Mouse (Mus musculus): ENCODE measurements around the gene Rtn4ip1. TPM values are rescaled to one million over a fixed set of nuclear protein-coding genes. Genes with fewer than 3 reads are reported as not detected.
A peak's percentile ranks its signal among the peaks of the same experiment; 100 is the strongest.
"Not testable (repeated sequence)": the region's sequence is repeated elsewhere in the genome, so short reads cannot be mapped to it uniquely, and the experiment has no call there.

The Rtn4ip1 gene
- polyA plus RNA-seq, 1 experiment from 2014 or later = 21.0 TPM

DNA sequence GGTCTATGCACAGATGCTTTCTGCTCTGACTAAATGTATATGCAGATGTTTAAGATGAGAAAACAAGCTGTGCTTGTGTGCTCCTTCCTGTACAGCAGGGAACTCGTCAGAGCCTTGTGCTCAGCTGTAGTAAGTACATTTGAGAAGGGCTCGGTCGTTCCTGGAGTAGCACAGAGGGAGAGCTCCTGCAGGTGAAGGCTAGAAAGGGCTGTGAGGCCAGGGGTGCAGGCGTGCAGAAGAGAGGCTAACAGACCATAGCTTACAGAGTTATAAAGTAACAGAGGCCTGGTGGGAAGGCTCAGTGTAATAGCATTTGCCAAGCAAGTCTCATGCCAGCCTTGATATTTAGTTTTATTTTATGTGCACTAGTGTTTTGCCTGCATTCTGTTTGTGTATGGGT is 43.8 kb downstream of the Rtn4ip1 start:
- Histone ChIP-seq H3K27ac (no peak overlapping the region), H3K4me1 (peaks cover 7% of the 10 kb centered on the region; the same call in 1 of the 2 replicates), H3K4me2 (no peak overlapping the region), H3K4me3 (replicated peaks) (no peak overlapping the region), H3K27me3 (no peaks in the 10 kb centered on the region), H3K36me3 (replicated peaks) (0 out of 2 replicates have a peak, but pooled peaks cover 10% of the 10 kb centered on the region), H3K9me3 (no peaks in the 10 kb centered on the region), H3K9ac (no peak overlapping the region)
- no peak for ATAC-seq (ENCODE audit: low FRiP score)
- 94% methylated on average over 4 of the region's 4 CpGs for WGBS

DNA sequence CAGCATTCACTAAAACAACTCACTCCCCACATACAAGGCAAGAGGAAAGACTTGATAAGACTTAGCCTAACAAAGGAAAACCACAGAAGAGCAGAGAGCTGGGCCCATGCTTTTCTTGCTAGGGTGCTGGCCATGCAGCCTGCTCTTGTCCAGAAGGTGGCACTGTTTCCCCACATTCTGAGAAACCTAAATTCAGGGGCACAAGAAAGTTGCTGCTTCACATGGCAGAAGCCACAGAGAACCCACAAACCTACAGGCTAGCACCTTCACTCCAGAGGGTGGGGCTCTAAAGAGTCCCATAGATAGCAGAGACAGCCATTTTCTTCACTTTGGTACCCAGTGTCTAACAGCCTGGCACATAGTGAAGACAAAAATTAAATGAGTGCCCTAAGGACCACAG is 52.3 kb downstream of the Rtn4ip1 start:
- ATAC-seq (ENCODE audit: low FRiP score) = peak; percentile 44; the same call in 1 of the 2 replicates
- H3K4me1 ChIP-seq = no peaks in the 10 kb centered on the region
- no peaks in the 10 kb centered on the region for H3K27me3 ChIP-seq
- H3K9me3 ChIP-seq = no peaks in the 10 kb centered on the region
- H3K27ac ChIP-seq = no peak overlapping the region
- H3K9ac ChIP-seq = no peak overlapping the region
- no peak overlapping the region for H3K4me3 ChIP-seq (replicated peaks)
- H3K4me2 ChIP-seq = no peak overlapping the region
- 0 out of 2 replicates have a peak, but pooled peaks cover 8% of the 10 kb centered on the region for H3K36me3 ChIP-seq (replicated peaks)

- Histone ChIP-seq H3K9ac (no peak overlapping the region), H3K9me3 (no peaks in the 10 kb centered on the region), H3K36me3 (replicated peaks) (no peaks in the 10 kb centered on the region), H3K4me3 (replicated peaks) (no peak overlapping the region), H3K27ac (no peak overlapping the region), H3K27me3 (no peaks in the 10 kb centered on the region), H3K4me2 (no peak overlapping the region), H3K4me1 (no peaks in the 10 kb centered on the region)
- ATAC-seq (ENCODE audit: low FRiP score) = no peak
- whole genome bisulfite sequencing = 70% methylated on average over 2 of the region's 2 CpGs
These were observed 63.3 kb downstream of the Rtn4ip1 start for GRCm38 (mm10) chr10:43964943-43965342.

DNA sequence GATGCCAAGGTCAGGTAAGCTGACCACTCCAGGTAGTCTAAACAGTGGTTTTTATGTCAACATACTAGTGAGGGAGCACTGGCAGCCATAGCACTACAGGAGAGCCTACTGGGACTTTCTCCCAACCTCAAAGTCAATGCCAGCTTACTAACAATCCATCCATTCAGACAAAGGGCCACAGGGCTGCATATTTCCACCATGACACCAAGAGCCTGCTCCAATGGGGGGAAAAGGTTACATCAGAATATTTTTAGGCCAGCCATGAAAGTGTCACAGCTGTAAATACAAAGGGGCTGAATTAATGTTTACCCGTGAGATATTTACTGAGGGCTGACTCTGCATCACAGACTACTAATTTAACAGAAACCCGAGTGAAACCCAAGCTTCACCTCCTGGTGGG is 71.6 kb downstream of the Rtn4ip1 start:
- H3K9me3 ChIP-seq = no peaks in the 10 kb centered on the region
- ATAC-seq (ENCODE audit: low FRiP score) = no peak
- H3K4me1 ChIP-seq = no peaks in the 10 kb centered on the region
- H3K27me3 ChIP-seq = no peaks in the 10 kb centered on the region
- WGBS = 50% methylated on average over 2 of the region's 2 CpGs
- no peak overlapping the region for H3K27ac ChIP-seq
- no peak overlapping the region for H3K9ac ChIP-seq
- no peak overlapping the region for H3K4me2 ChIP-seq
- no peaks in the 10 kb centered on the region for H3K36me3 ChIP-seq (replicated peaks)
- no peak overlapping the region for H3K4me3 ChIP-seq (replicated peaks)

GRCm38 (mm10) chr10:43977353-43977752 is 75.7 kb downstream of the Rtn4ip1 start:
- Histone ChIP-seq H3K27me3 (no peaks in the 10 kb centered on the region), H3K27ac (no peak overlapping the region)

GRCm38 (mm10) chr10:43980080-43980479 is 78.5 kb downstream of the Rtn4ip1 start:
- Histone ChIP-seq H3K36me3 (replicated peaks) (no peaks in the 10 kb centered on the region), H3K4me2 (no peak overlapping the region), H3K9ac (no peak overlapping the region), H3K27me3 (no peaks in the 10 kb centered on the region), H3K4me1 (no peaks in the 10 kb centered on the region), H3K9me3 (no peaks in the 10 kb centered on the region), H3K27ac (no peak overlapping the region), H3K4me3 (replicated peaks) (no peak overlapping the region)
- 81% methylated on average over 1 of the region's 1 CpGs for WGBS
- ATAC-seq (ENCODE audit: low FRiP score) = no peak

More at GRCm38 (mm10) chr10:43977353-43977752, 75.7 kb downstream of the Rtn4ip1 start:
- Histone ChIP-seq H3K4me1 (no peaks in the 10 kb centered on the region), H3K36me3 (replicated peaks) (no peaks in the 10 kb centered on the region), H3K9me3 (no peaks in the 10 kb centered on the region), H3K9ac (no peak overlapping the region), H3K4me2 (no peak overlapping the region), H3K4me3 (replicated peaks) (no peak overlapping the region)
- WGBS = 74% methylated on average over 3 of the region's 3 CpGs
- no peak for ATAC-seq (ENCODE audit: low FRiP score)

GRCm38 (mm10) chr10:43980742-43981141 is 79.1 kb downstream of the Rtn4ip1 start:
- H3K36me3 ChIP-seq (replicated peaks); H3K9ac ChIP-seq; H3K27ac ChIP-seq; ATAC-seq (ENCODE audit: low FRiP score); H3K27me3 ChIP-seq; H3K9me3 ChIP-seq; H3K4me1 ChIP-seq; H3K4me2 ChIP-seq; H3K4me3 ChIP-seq (replicated peaks): not testable (repeated sequence)
- 94% methylated on average over 3 of the region's 3 CpGs for WGBS

GRCm38 (mm10) chr10:43982470-43982869 is 80.9 kb downstream of the Rtn4ip1 start:
- ATAC-seq (ENCODE audit: low FRiP score) = no peak
- no peak overlapping the region for H3K4me3 ChIP-seq (replicated peaks)
- H3K9ac ChIP-seq = no peak overlapping the region
- H3K27ac ChIP-seq = no peak overlapping the region
- H3K4me2 ChIP-seq = no peak overlapping the region
- H3K27me3 ChIP-seq = no peaks in the 10 kb centered on the region
- WGBS = 90% methylated on average over 6 of the region's 6 CpGs
- no peaks in the 10 kb centered on the region for H3K9me3 ChIP-seq
- H3K36me3 ChIP-seq (replicated peaks) = no peaks in the 10 kb centered on the region
- H3K4me1 ChIP-seq = no peaks in the 10 kb centered on the region

DNA sequence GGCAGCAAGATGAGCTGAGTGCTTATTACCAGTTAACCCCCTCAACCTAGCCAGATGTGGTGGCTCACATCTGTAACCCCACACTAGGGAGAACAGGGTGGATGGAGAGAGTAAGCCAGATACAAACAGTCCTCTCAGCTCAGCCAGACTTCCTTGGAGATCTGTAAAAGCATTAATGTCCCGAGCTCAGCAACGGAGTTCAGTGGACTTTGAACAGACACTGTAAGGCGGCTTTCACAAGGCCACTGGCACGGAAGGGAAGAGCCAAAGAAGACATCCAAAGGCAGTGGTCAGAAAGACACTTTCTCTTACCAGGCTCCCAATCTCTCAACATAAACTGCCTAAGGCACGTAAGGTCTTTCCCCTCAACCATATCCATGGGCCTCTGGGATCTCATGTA is 81.6 kb downstream of the Rtn4ip1 start:
- no peak overlapping the region for H3K27ac ChIP-seq
- no peak for ATAC-seq (ENCODE audit: low FRiP score)
- H3K4me2 ChIP-seq = no peak overlapping the region
- H3K36me3 ChIP-seq (replicated peaks) = no peaks in the 10 kb centered on the region
- no peaks in the 10 kb centered on the region for H3K4me1 ChIP-seq
- no peaks in the 10 kb centered on the region for H3K27me3 ChIP-seq
- WGBS = 88% methylated on average over 5 of the region's 5 CpGs
- H3K4me3 ChIP-seq (replicated peaks) = no peak overlapping the region
- no peaks in the 10 kb centered on the region for H3K9me3 ChIP-seq
- no peak overlapping the region for H3K9ac ChIP-seq

DNA sequence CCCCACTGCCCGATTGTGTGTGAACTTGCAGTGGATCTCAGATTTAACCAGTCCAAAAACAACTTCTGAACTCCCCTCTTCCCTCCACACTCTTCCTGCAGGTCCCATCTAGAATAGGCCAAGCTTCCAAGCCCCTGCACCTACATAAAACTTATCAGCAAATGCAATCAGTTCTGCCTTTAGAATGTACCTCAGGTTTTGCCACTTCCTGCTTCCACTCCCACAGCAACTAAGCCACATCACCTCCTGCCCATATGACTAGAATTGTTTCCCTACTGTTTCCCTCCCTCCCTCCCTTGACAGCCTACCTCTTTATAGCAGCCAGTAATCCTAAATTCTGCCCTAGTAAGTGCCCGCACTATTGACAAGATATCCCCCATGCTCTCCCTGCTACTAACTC is 82.3 kb downstream of the Rtn4ip1 start:
- WGBS = 93% methylated on average over 2 of the region's 2 CpGs
- Histone ChIP-seq H3K27me3 (no peaks in the 10 kb centered on the region), H3K4me2 (no peak overlapping the region), H3K27ac (no peak overlapping the region), H3K36me3 (replicated peaks) (no peaks in the 10 kb centered on the region), H3K4me1 (no peaks in the 10 kb centered on the region), H3K9me3 (no peaks in the 10 kb centered on the region), H3K9ac (no peak overlapping the region), H3K4me3 (replicated peaks) (no peak overlapping the region)
- ATAC-seq (ENCODE audit: low FRiP score) = no peak

DNA sequence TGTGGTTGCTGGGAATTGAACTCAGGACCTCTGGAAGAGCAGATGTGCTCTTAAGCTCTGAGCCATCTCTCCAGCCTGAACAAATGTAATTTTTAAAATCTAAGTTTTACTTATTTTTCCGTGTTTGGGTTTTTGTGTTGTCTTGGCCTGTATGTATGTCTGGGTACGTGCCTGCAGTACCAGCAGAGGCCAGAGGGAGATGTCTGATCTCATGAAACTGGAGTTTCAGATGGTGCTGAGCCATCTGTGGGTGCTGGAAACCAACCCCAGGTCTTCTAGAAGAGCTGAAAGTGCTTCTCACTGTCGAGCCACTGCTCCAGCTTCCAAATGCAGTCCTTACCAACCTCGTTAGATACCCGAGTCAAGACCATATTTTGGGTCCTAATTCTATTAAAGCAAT is 89.7 kb downstream of the Rtn4ip1 start:
- H3K36me3 ChIP-seq (replicated peaks) = no peaks in the 10 kb centered on the region
- no peaks in the 10 kb centered on the region for H3K9me3 ChIP-seq
- WGBS = 92% methylated on average over 5 of the region's 5 CpGs
- no peak overlapping the region for H3K27ac ChIP-seq
- no peak overlapping the region for H3K4me2 ChIP-seq
- H3K27me3 ChIP-seq = no peaks in the 10 kb centered on the region
- peaks cover 5% of the 10 kb centered on the region; the same call in 1 of the 2 replicates for H3K4me1 ChIP-seq
- ATAC-seq (ENCODE audit: low FRiP score) = no peak
- no peak overlapping the region for H3K9ac ChIP-seq
- no peak overlapping the region for H3K4me3 ChIP-seq (replicated peaks)

DNA sequence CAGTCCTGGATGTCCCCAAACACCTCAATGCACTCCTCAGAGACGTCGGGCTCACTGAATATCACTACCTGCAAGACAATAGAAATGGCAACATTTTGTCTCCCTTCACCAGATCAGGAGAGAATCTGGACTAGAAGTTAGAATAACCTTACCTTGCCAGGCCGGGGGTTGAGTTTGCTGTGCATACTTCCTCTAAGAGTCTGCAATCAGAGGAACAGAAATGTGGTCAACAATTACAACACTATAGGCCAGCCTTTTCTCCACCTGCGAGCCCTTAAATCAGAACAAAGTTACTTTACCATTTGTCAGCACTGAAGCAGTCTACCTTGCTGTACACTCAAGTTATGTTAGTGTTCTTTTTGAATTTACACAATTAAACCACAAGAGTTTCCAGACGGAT is 90.9 kb downstream of the Rtn4ip1 start:
- no peaks in the 10 kb centered on the region for H3K27me3 ChIP-seq
- no peak overlapping the region for H3K27ac ChIP-seq
- no peaks in the 10 kb centered on the region for H3K36me3 ChIP-seq (replicated peaks)
- no peak overlapping the region for H3K4me2 ChIP-seq
- H3K4me3 ChIP-seq (replicated peaks) = no peak overlapping the region
- H3K4me1 ChIP-seq = peaks cover 5% of the 10 kb centered on the region; the same call in 1 of the 2 replicates
- ATAC-seq (ENCODE audit: low FRiP score) = no peak
- no peaks in the 10 kb centered on the region for H3K9me3 ChIP-seq
- H3K9ac ChIP-seq = no peak overlapping the region
- 74% methylated on average over 5 of the region's 5 CpGs for WGBS

GRCm38 (mm10) chr10:43993198-43993597 is 91.6 kb downstream of the Rtn4ip1 start:
- H3K4me1 ChIP-seq = peaks cover 5% of the 10 kb centered on the region; the same call in 1 of the 2 replicates
- no peaks in the 10 kb centered on the region for H3K9me3 ChIP-seq
- no peaks in the 10 kb centered on the region for H3K36me3 ChIP-seq (replicated peaks)
- no peak overlapping the region for H3K4me2 ChIP-seq
- no peak overlapping the region for H3K9ac ChIP-seq
- 11% methylated on average over 6 of the region's 6 CpGs for WGBS
- H3K27me3 ChIP-seq = no peaks in the 10 kb centered on the region; the same call in 1 of the 2 replicates
- no peak overlapping the region for H3K4me3 ChIP-seq (replicated peaks)
- H3K27ac ChIP-seq = no peak overlapping the region
- ATAC-seq (ENCODE audit: low FRiP score) = no peak
